Mouse (Mus musculus) myocyte (in vitro differentiated cells): ENCODE data around the gene Fam173a.

Experiments
- E2F4 ChIP-seq: IDR thresholded peaks from one replicate; pipeline ENCODE4 v1.6.1; 2011; ENCODE audit warnings: mild to moderate bottlenecking, control low read depth, moderate library complexity; ENCODE audit not compliant: insufficient read depth
- MAX ChIP-seq: IDR thresholded peaks from one replicate; pipeline ENCODE4 v1.6.1; 2011; ENCODE audit warnings: low read depth, mild to moderate bottlenecking, control low read depth
- MYOD1 ChIP-seq, 3 experiments: IDR thresholded peaks; one replicate each; pipeline ENCODE4 v1.6.1; 2011; ENCODE audit warnings: control low read depth in 2 of 3, low read depth in 2 of 3, mild to moderate bottlenecking in 2 of 3, moderate library complexity in 1 of 3; ENCODE audit not compliant: insufficient read length in 2 of 3, control insufficient read depth in 1 of 3
- MYOG ChIP-seq, 3 experiments: IDR thresholded peaks; one replicate each; pipeline ENCODE4 v1.6.1; 2011; ENCODE audit warnings: control low read depth in 2 of 3, low read depth in 2 of 3, mild to moderate bottlenecking in 2 of 3; ENCODE audit not compliant: insufficient read length in 2 of 3, control insufficient read depth in 1 of 3, insufficient read depth in 1 of 3
- POLR2A ChIP-seq: IDR thresholded peaks from one replicate; pipeline ENCODE4 v1.6.1; 2011; ENCODE audit warnings: low read depth, mild to moderate bottlenecking, control low read depth, moderate library complexity; ENCODE audit not compliant: insufficient read length
- POLR2AphosphoS2 ChIP-seq: IDR thresholded peaks from one replicate; pipeline ENCODE4 v1.6.1; 2011; ENCODE audit warnings: low read depth, control low read depth; ENCODE audit not compliant: insufficient read length
- SRF ChIP-seq: IDR thresholded peaks from one replicate; pipeline ENCODE4 v1.6.1; 2011; ENCODE audit warnings: low read depth; ENCODE audit not compliant: control insufficient read depth, insufficient read length
- TCF12 ChIP-seq: IDR thresholded peaks from one replicate; pipeline ENCODE4 v1.6.1; 2011; ENCODE audit warnings: mild to moderate bottlenecking, control low read depth; ENCODE audit not compliant: poor library complexity, insufficient read depth, severe bottlenecking
- USF1 ChIP-seq: IDR thresholded peaks from one replicate; pipeline ENCODE4 v1.6.1; 2011; ENCODE audit warnings: low read depth, mild to moderate bottlenecking, control low read depth, moderate library complexity

GRCm38 (mm10) chr17:25832436-25833290, 40.0 kb upstream of the Fam173a start:
- TF ChIP-seq POLR2A (peak; percentile 65), SRF (no peak), MAX (no peak), TCF12 (no peak), USF1 (peak; percentile 94), MYOG (IDR thresholded peaks at IDR 0.05; ENCODE audit: control insufficient read depth in 1 of 3, insufficient read depth in 1 of 3, insufficient read length in 2 of 3, low read depth in 2 of 3) (no peak), POLR2AphosphoS2 (peak; percentile 66), MYOD1 (IDR thresholded peaks at IDR 0.05; ENCODE audit: control insufficient read depth in 1 of 3, insufficient read length in 2 of 3, low read depth in 2 of 3) (peak in 1 of 3 experiments; percentile 9), E2F4 (peak; percentile 60)
